Mouse (Mus musculus) lung, postnatal 0 days (tissue): ENCODE measurements around the gene Srpr. TPM values are rescaled to one million over a fixed set of nuclear protein-coding genes. Genes with fewer than 3 reads are reported as not detected.

ENCODE experiments used
- ATAC-seq: fragments of 200-750 bp; cut with Nextera tagmentation; 2 replicates; pipeline ENCODE4 v1.8.0; 2017; ENCODE audit warnings: moderate library complexity
- DNase-seq: peaks from one replicate; pipeline ENCODE4 v3.0.0-alpha.2; 2016; ENCODE audit warnings: low spot score
- H3K27ac ChIP-seq: fragments of 300-500 bp; sonication (generic); 2 replicates; pipeline ENCODE4 v1.5.1; 2014; ENCODE audit warnings: antibody characterized with exemption, mild to moderate bottlenecking, low read length, mixed read lengths
- H3K27me3 ChIP-seq: fragments of 300-500 bp; sonication (generic); replicated peaks from 2 replicates; pipeline ENCODE4 v1.6.1; 2014; ENCODE audit warnings: low read length, mixed read lengths; ENCODE audit not compliant: insufficient read depth
- H3K36me3 ChIP-seq: fragments of 300-500 bp; sonication (generic); 2 replicates; pipeline ENCODE4 v1.6.1; 2014; ENCODE audit warnings: low read length, mixed read lengths; ENCODE audit not compliant: insufficient read depth
- H3K4me1 ChIP-seq: fragments of 300-500 bp; sonication (generic); 2 replicates; pipeline ENCODE4 v1.6.1; 2014; ENCODE audit warnings: antibody characterized with exemption, low read depth, low read length, mixed read lengths; ENCODE audit not compliant: insufficient read depth
- H3K4me2 ChIP-seq: fragments of 300-500 bp; sonication (generic); replicated peaks from 2 replicates; pipeline ENCODE4 v1.6.1; 2014; ENCODE audit warnings: low read depth, mild to moderate bottlenecking, low read length, moderate library complexity, mixed read lengths
- H3K4me3 ChIP-seq: fragments of 300-500 bp; sonication (generic); 2 replicates; pipeline ENCODE4 v1.5.1; 2014; ENCODE audit warnings: low read depth, low read length
- H3K9ac ChIP-seq: fragments of 300-500 bp; sonication (generic); replicated peaks from 2 replicates; pipeline ENCODE4 v1.6.1; 2014; ENCODE audit warnings: low read depth, mild to moderate bottlenecking
- H3K9me3 ChIP-seq: fragments of 300-500 bp; sonication (generic); 2 replicates; pipeline ENCODE4 v1.6.1; 2016; ENCODE audit warnings: low read length, mixed read lengths
- CTCF ChIP-seq: IDR thresholded peaks from 2 replicates; pipeline ENCODE4 v1.5.1; 2016; ENCODE audit warnings: antibody characterized with exemption, mild to moderate bottlenecking
- EP300 ChIP-seq: IDR thresholded peaks from 2 replicates; pipeline ENCODE4 v1.6.1; 2016; ENCODE audit warnings: antibody characterized with exemption, mild to moderate bottlenecking, control low read depth
- WGBS: fragments of 180-500 bp; shearing (Covaris S2); extraction: QIAGEN DNeasy Blood & Tissue Kit; methylation state at CpG from one replicate; pipeline ENCODE4 v1.1.7; 2014; 5-methylcytosine and 5-hydroxymethylcytosine counted together
- polyA plus RNA-seq: library from polyadenylated mRNA; unstranded; fragments of >200 nt; fragmentation: Nextera tagmentation; extraction: Ambion mirVana; gene quantifications from 2 replicates; pipeline ENCODE4 v1.2.1, GENCODE M21; 2015

The Srpr gene
- polyA plus RNA-seq, 1 experiment from 2014 or later: 125 TPM

GRCm38 (mm10) chr9:35278451-35278850 lies 78.5 kb downstream of the Srpr start:
- H3K27ac ChIP-seq: no peak overlapping the region
- 83% methylated on average over 4 of the region's 4 CpGs for WGBS
- H3K4me3 ChIP-seq: no peak overlapping the region
- ATAC-seq (no peak), DNase-seq (no peak)
- H3K27me3 ChIP-seq: no peaks in the 10 kb centered on the region
- H3K9ac ChIP-seq: no peak overlapping the region
- no peak for TF ChIP-seq CTCF
- no peak for TF ChIP-seq EP300
- H3K36me3 ChIP-seq: peaks cover 13% of the 10 kb centered on the region; the same call in 1 of the 2 replicates
- H3K4me2 ChIP-seq: no peak overlapping the region
- no peaks in the 10 kb centered on the region for H3K9me3 ChIP-seq
- no peaks in the 10 kb centered on the region for H3K4me1 ChIP-seq

DNA sequence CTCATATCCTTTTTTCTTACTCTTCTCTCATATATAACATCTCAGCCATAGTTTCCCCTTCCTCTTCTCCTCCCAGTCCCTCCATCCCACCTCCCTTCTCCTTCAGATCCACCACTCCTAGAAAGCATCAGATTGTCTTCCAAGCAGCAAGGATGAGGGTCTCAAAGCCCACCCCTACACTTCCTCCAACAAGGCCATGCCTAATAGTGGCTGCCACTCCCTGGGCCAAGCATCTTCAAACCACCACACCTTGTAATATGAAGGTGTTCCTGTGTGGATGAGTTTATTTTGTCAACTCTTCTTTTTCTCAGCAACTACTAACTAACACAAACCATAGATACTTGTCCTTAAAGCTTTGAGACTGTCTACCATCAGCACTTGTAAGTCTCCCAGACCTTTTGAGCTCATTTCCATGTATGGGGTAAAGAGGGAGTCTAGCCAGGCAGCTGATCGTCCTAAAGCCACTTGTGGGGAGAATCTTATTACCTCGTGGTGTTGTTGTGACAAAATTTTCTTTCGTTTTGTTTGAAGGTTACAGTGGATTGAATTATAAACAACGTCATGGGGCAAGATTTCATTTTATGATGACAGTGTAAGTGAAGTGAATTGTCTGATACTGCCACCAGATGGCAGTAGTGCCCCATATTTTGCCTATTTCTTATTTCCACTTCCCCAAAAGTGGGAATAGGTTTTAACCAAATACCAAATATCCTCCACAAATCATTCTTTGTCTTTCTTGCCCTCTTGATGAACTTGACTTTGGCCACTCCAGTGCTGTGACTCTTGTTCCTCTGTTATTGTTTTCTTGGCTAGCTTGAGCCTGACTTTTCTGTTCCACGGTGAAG lies 82.3 kb downstream of the Srpr start:
- H3K4me1 ChIP-seq: no peaks in the 10 kb centered on the region
- no peaks in the 10 kb centered on the region for H3K36me3 ChIP-seq
- H3K4me2 ChIP-seq: no peak overlapping the region
- WGBS: 13% methylated on average over 5 of the region's 5 CpGs
- no peak overlapping the region for H3K27ac ChIP-seq
- H3K4me3 ChIP-seq: no peak overlapping the region
- TF ChIP-seq CTCF: peak; percentile 85
- no peak for TF ChIP-seq EP300
- no peaks in the 10 kb centered on the region for H3K27me3 ChIP-seq
- no peaks in the 10 kb centered on the region for H3K9me3 ChIP-seq
- peak; percentile 78 for DNase-seq
- no peak overlapping the region; the same call in 1 of the 2 replicates for H3K9ac ChIP-seq
- peak; percentile 35; the same call in 1 of the 2 replicates for ATAC-seq

DNA sequence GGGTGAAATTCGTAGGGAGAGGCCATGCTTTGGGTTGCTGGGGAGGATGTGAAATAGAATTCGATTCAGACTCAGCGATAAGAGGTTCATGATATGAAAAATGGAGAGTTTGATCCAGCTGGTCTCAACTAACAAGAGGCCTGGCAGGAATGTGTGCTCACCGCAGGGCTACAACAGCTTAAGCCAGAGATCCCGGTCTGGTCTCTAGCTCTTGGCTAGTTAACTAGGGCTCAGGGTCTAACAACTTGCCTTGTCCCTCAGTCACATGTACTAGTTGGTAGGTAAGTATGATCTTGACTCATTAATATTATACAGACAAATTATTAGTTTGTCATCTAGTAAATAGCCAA lies 82.9 kb downstream of the Srpr start:
- Histone ChIP-seq H3K36me3 (no peaks in the 10 kb centered on the region), H3K4me2 (no peak overlapping the region), H3K4me1 (no peaks in the 10 kb centered on the region), H3K9me3 (no peaks in the 10 kb centered on the region), H3K27me3 (no peaks in the 10 kb centered on the region), H3K4me3 (no peak overlapping the region), H3K9ac (no peak overlapping the region), H3K27ac (no peak overlapping the region)
- TF ChIP-seq EP300: no peak
- TF ChIP-seq CTCF: no peak
- DNase-seq (no peak), ATAC-seq (no peak)
- 52% methylated on average over 5 of the region's 5 CpGs for WGBS

DNA sequence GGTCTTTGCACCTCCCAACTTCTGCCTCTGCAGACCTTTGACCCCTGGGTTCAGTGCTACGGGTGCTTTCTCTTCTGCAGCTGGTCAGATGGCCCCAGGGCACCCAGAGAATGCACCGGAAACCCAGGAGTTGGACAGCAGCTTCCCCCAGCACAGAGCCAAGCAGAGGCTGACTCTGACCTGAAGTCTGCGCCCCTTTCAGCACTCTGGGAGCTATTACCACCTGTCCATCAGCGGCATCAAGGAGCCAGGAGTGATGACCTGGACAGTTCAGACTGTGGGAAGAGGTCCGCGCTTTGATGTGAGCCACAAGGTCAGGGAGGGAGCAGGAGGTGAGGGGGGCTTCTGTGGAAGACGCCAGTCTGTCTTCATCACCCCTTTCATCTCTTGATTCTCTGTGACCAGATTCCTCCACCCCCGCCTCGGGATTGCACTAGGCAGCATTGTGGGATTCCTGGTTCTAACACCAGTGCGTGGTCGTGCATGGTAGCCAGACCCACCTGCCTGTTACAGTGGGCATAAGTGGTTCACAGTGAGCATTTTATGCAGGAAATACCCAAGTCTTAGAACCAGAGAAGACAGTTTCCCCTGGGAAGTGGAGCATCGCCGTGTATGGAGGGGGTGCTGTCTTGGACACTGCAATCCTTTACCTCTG lies 83.6 kb downstream of the Srpr start:
- Histone ChIP-seq H3K27ac (no peak overlapping the region), H3K27me3 (0 out of 2 replicates have a peak, but pooled peaks cover 4% of the 10 kb centered on the region), H3K4me2 (no peak overlapping the region), H3K9me3 (no peaks in the 10 kb centered on the region), H3K4me1 (no peaks in the 10 kb centered on the region), H3K9ac (no peak overlapping the region), H3K36me3 (no peaks in the 10 kb centered on the region), H3K4me3 (no peak overlapping the region)
- 68% methylated on average over 13 of the region's 13 CpGs for WGBS
- TF ChIP-seq CTCF (no peak), EP300 (no peak)
- DNase-seq: no peak
- no peak for ATAC-seq

DNA sequence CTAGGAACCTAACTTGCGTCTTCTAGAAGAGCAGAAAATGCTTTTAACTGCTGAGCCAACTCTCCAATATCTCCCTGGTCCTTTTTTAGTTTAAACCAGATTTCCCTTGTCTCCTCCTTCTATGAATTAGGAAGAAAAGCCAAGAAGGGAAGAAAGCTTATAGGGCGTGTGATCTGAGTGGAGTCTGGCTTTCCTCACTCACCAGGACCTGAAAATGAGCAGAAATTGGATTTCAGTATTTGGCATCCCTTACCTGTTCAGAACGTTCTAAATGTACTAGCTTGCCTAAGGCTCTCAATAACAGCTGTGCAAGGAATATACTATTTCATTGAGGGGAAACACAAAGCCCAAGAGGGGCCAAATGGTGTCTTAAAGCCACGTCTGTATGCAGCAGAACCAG lies 84.4 kb downstream of the Srpr start:
- no peak overlapping the region for H3K9ac ChIP-seq
- TF ChIP-seq EP300: no peak
- TF ChIP-seq CTCF: no peak
- 0 out of 2 replicates have a peak, but pooled peaks cover 4% of the 10 kb centered on the region for H3K27me3 ChIP-seq
- H3K9me3 ChIP-seq: no peaks in the 10 kb centered on the region
- H3K4me2 ChIP-seq: no peak overlapping the region
- no peak for ATAC-seq
- 83% methylated on average over 4 of the region's 4 CpGs for WGBS
- no peaks in the 10 kb centered on the region for H3K36me3 ChIP-seq
- H3K4me3 ChIP-seq: no peak overlapping the region
- H3K27ac ChIP-seq: no peak overlapping the region
- H3K4me1 ChIP-seq: no peaks in the 10 kb centered on the region
- no peak for DNase-seq

DNA sequence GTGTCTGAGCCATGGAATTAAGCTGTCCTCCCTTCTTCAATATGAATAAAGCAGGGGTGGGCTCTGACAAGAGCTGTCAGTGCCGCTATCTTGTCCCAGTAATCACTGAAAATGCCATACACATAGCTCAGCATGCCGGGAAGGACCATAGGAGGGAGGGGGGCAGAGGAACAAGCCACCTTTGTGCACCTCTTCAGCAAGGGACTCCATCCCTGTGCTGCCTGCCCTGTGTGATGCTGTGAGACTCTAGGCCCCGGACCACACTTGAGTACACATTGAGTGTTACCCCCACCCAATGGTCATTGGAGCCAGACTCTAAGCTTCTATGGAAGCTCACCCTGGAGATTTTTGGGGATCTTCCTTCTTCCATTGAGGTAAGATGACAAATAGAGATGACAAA lies 86.4 kb downstream of the Srpr start:
- no peak overlapping the region for H3K9ac ChIP-seq
- no peak for DNase-seq
- no peaks in the 10 kb centered on the region for H3K4me1 ChIP-seq
- ATAC-seq: no peak
- no peak overlapping the region for H3K4me3 ChIP-seq
- 81% methylated on average over 3 of the region's 3 CpGs for WGBS
- H3K36me3 ChIP-seq: no peaks in the 10 kb centered on the region
- H3K27ac ChIP-seq: no peak overlapping the region
- TF ChIP-seq EP300 (no peak), CTCF (no peak)
- no peak overlapping the region for H3K4me2 ChIP-seq
- 0 out of 2 replicates have a peak, but pooled peaks cover 4% of the 10 kb centered on the region for H3K27me3 ChIP-seq
- H3K9me3 ChIP-seq: no peaks in the 10 kb centered on the region
